Mouse (Mus musculus) WW6 (cell line): ENCODE measurements around the gene Dido1.
"Not testable (repeated sequence)": the region's sequence is repeated elsewhere in the genome, so short reads cannot be mapped to it uniquely, and the experiment has no call there.

Source experiments
- DNase-seq: peaks from one replicate; pipeline ENCODE4 v3.0.0-alpha.2; 2013; ENCODE audit warnings: low read depth, low spot score

Dido1 gene

GRCm38 (mm10) chr2:180724585-180725413 lies 15.0 kb upstream of the Dido1 start, which contains the start of gene Slc17a9:
TSS of gene Slc17a9 (plus strand) at chr2:180725263.
- no peak for DNase-seq

- DNase-seq, result no peak
These were observed 14.1 kb upstream of the Dido1 start for GRCm38 (mm10) chr2:180723865-180724264.

DNA sequence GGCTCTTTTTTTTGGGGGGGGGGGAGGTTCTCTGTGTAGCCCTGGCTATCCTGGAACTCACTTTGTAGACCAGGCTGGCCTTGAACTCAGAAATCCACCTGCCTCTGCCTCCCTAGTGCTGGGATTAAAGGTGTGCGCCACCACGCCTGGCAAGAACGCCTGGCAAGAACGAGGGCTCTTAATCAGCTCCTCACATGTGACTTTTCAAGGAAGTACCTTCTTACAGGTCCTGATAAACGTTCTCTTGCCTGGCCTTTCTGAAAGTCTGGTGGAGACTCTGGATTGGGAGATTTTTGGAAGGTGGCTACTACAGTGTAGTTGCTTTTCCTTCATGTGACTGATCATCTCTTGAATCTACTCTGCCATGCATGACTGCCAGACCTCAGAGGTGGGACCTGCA lies 12.9 kb upstream of the Dido1 start:
- DNase-seq, result not testable (repeated sequence)

DNA sequence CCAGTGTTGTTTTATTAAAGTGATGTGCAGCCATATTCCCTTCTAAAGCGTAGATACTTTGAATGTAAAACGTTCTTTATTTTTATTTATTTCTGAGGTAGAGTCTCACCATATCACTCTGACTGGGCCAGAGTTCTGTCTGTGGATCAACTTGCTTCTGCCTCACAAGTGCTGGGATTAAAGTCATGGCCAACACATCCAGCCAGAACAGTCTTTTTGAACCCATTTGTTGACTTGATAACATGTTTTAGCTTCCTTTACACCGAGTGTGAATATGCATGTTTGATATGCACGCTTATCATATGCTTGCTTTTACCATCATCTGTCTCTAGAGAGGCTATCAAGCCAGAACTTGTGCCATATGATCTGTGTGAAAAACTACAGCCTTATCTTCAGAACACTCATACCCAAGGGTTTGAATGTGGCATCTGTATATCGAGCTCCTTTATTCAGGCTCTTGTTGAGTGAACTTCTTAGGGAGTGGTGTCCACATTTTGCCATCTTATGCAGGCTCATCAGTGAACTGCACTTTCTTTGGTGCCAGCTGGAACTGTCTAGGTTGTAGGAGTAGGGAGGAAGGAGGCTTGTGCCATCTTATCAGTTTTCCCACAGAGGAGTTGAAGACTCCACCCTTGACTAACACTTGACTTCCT lies 2.4 kb upstream of the Dido1 start:
- no peak for DNase-seq

DNA sequence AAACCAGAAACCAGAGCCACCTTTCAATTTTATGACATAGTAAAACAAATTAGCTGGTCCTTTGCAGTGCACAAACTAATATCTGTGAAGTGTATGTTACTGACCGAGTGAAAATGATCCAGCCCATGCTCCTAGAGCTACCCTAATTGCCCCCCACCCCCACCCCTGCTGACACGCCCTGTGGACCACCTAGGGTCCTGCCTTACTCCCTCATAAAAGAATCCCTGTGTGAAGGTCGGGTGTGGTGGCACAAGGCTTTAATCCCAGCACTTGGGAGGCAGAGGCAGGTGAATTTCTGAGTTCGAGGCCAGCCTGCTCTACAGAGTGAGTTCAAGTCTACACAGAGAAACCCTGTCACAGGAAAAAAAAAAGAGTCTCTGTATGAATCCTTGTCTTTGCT lies 1.7 kb upstream of the Dido1 start:
- DNase-seq, result no peak

DNA sequence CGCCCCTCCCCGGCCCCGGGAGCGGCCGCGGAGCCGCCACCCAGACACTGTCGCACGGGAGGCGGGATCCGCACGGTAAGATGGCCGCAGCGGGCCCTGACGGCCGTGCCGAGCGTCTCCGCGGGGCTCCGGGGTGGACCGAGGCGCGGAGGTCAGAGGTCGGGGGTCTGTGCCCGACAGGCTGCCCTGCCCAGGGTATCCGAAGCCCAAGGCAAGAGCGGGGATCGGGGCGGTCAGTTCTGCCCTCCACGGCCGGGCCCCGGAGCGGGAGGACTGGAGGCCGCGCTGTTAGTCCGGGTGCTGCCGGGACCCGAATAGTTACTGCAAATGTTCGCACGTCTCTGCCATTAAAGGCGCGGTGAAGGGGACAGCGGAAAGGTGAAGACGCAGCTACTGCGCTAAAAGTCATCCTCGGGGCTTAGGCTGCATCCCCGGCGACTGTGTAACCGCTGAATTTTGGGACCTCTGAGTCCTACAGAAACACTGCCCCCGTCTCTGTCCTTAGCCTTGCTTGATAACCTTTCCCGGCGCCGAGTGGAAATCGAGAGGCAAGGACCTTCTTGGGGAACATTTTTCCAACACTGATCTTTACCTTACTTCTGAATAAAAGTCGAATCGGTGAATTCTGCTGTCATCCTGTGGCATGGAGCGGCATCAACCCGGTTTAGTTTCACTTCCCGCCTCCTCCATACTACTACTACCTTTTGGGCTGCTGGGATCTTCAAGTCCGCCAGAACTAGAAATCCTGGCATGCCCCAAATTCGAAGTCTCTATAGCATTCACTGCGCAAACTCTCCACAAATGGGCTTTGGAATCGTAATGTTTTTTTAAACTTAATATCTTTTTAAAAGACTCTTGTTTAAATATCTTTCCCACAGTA lies 717 bp upstream of the Dido1 start:
- DNase-seq, result no peak

DNA sequence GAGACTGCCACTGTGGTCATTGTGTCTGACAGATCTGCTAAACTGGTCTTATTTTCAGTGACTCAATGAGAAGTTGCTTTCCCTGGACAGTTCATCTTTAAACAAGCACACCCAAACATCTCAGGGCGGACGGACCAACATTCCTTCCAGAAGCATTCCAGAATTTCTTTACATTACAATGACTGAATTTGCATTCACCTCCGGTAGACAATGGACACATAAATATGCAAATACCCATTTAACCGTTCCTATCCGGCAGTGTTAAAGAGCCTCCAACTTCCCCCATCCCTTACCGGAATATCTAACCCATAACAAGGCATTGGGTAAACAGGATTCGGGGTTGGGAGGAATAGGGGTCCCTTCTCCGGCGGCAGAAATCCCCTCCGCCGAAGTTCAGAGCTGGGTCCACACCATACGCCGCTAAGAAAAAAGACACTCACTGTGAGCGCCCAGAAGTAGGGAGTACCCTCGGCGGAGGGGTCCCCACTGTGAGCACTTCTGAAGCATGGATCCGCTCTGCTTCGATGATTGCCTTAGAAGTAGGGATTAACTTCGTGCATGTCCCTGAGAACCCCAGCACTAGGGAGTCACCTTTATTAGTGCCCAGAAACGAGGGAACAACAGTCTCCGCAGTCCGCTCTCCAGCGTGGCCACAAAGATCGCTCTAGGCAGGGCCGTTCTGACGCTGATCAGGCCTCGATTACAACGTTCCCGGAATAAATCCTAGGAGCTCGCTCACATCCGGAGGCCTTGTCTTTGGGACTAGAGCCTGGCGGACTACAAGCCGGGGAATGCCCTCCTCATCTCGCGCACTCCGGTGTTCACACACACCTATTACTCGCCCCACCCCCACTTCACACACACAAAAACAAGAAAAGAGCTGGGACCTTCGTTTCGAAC lies 526 bp downstream of the Dido1 start:
- no peak for DNase-seq

- DNase-seq, result no peak
These were observed 3.8 kb downstream of the Dido1 start for GRCm38 (mm10) chr2:180705975-180706374.

GRCm38 (mm10) chr2:180705066-180705465 lies 4.7 kb downstream of the Dido1 start:
- no peak for DNase-seq

GRCm38 (mm10) chr2:180704591-180704990 lies 5.2 kb downstream of the Dido1 start:
- no peak for DNase-seq

DNA sequence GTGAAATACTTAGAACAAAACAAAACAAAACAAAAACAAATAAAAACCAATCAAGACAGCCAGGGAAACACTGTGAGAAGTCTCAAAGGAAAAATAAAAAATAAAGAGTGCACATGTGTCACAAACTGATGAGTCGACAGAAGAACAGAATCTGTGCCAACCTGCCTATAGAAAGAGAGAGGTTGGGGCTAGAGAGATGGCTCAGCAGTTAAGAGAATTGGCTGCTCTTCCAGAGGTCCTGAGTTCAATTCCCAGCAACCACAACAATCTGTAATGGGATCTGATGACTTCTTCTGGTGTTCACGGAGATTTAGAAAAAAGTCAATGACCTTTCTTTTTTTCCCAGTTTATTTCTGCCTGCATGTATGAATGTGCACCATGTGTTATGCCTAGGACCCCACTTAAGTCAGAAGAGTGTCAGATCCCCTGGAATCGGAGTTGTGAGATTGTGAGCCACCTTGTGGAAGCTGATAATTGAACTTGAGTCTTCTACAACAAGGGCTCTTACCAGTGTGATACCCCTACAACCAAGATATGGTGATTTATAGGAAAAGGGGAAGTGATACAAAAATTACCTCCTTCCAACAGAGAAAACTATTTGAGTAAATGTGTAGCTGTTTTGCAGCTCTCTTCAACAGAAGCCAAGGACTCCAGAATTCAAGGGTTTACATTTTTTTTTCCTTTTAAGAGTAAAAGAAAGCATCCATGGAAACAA lies 6.0 kb downstream of the Dido1 start:
- no peak for DNase-seq

DNA sequence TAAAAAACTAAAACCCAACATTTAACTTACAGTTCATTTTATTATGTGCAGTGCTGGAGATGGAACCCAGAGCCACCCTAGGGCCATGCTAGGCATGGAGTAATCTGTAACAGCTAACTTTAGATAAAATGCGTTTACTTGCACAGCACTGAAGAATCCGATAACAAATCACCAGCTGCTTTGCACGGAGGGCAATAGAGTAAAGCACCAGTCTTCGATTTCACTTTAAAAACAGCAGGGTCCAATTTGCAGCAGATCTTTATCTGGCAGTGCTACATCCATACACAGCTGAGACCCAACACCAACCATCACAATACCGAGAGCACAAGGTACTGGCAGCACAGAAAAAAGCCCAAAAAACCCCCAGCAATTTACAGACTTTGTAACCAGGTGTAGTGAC lies 6.6 kb downstream of the Dido1 start:
- no peak for DNase-seq

DNA sequence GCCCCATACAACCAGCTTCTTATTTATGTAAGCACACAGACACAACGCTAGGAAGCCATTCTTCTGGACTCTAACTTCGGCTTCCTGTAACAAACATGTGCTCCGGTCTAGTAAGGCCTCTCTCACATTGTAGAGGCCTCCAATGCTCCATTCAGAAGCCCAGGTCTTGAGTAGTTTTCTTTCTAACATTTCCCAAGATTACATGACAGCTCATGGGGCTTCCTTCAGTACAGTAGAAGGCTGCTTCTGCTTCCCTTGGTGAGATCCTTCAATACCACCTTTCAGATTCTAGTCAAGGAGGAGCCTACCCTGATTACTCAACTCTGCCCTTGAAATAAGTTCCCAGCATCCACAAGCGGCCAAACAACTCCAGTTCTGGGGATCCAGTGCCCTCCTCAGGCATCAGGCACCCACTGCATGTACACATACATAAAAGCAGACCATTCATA lies 7.1 kb downstream of the Dido1 start:
- DNase-seq, result no peak

- DNase-seq, result no peak
These were observed 7.8 kb downstream of the Dido1 start for GRCm38 (mm10) chr2:180701767-180702621.

- no peak for DNase-seq
These were observed 8.6 kb downstream of the Dido1 start for GRCm38 (mm10) chr2:180701053-180701766.

DNA sequence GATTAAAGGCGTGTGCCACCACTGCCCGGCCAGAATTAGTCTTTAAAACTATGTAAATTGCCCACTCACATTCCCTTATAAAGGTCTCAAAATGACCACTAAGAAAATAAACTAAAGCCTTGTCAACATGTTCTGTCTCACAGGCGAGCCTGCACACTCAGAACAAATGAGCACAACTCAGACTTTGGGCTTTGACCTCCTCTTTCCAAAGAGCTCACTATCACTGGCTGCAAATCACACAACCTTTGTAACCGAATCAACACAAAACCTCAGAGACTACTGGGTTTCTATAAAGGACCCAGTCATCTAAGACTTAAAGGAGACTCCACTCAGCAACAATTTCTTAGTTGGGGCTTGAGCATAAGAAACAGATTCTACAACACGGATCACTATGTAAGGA lies 9.3 kb downstream of the Dido1 start:
- no peak for DNase-seq

GRCm38 (mm10) chr2:180695176-180695575 lies 14.6 kb downstream of the Dido1 start:
- DNase-seq, result no peak

DNA sequence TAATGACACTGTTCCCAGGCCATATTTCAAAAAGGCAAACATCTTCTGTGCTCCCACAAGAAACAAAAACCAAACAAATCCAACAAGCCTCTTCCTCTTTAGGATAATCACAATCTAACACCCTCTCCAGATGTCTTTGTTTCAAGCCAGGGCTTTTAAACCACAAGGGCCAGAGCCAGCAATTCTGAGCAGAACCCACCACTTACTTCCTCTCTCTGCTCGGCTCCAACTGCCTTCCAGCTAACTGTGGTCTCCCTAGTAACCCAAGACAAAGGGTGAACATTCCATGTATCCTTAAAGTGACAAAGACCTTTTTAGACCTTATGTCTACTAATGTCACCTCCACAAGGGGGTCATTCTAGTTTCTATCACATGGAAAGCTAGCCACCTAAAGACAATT lies 17.2 kb downstream of the Dido1 start:
- no peak for DNase-seq

DNA sequence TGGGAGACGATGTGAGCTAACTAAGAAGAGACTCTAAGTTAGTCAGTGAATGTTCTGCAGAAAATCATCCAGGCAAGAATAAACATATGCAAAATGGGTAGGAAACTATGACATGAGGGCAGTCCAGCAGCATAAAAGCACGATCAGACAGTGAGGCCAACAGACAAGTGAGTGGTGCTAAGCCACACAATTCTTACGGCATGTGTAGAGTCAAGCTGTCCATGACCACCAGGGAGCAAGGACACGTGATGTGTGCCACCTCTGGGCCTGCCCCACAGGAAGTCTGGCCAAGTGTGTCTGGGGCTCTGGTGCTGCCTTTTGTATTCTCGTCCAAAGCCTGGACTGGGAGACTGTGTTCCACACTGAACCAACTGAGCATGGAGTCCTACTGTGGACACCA lies 20.0 kb downstream of the Dido1 start:
- no peak for DNase-seq
